Mouse (Mus musculus) megakaryocyte, adult 5-6 weeks (primary cell): ENCODE data around the gene Aunip. TPM values are rescaled to one million over a fixed set of nuclear protein-coding genes. Genes with fewer than 3 reads are reported as not detected.

Experiments used
- ATAC-seq: 2 replicates; pipeline ENCODE4 v1.8.0; 2016; ENCODE audit warnings: mild to moderate bottlenecking, inconsistent platforms; ENCODE audit not compliant: poor library complexity, severe bottlenecking
- total RNA-seq, 2 experiments: library from RNA; stranded (forward) in 1 of 2; stranded (reverse) in 1 of 2; fragments of 153-499, 151-499 nt in 1 of 2; fragments of 221-1000, 200-1000 nt in 1 of 2; gene quantifications; 2 replicates each; pipeline versions ENCODE4 v1.2.3 to v1.2.4; 2015 to 2017

The Aunip gene
- total RNA-seq, 2 experiments from 2014 or later, result 3.7 to 12.6 TPM

- peak; percentile 20 for ATAC-seq
These were observed 40.9 kb downstream of the Aunip start, which contains the start of gene Selenon for GRCm38 (mm10) chr4:134551494-134552316. TSS of gene Selenon (minus strand) at chr4:134552166.

GRCm38 (mm10) chr4:134553631-134554030, 42.8 kb downstream of the Aunip start:
- no peak for ATAC-seq

GRCm38 (mm10) chr4:134555956-134556580, 45.3 kb downstream of the Aunip start:
- ATAC-seq, result no peak

GRCm38 (mm10) chr4:134557626-134558249, 46.9 kb downstream of the Aunip start:
- ATAC-seq, result peak; percentile 66

- ATAC-seq, result peak; percentile 56
These were observed 47.8 kb downstream of the Aunip start for GRCm38 (mm10) chr4:134558570-134559113.

GRCm38 (mm10) chr4:134559154-134559553, 48.4 kb downstream of the Aunip start:
- 0 out of 2 replicates have a peak, but pooled peaks have one; percentile 19 for ATAC-seq

GRCm38 (mm10) chr4:134560699-134561098, 49.9 kb downstream of the Aunip start:
- no peak for ATAC-seq

- no peak for ATAC-seq
These were observed 51.2 kb downstream of the Aunip start for GRCm38 (mm10) chr4:134562014-134562413.

- no peak for ATAC-seq
These were observed 52.8 kb downstream of the Aunip start for GRCm38 (mm10) chr4:134563624-134564023.

- no peak for ATAC-seq
These were observed 53.3 kb downstream of the Aunip start for GRCm38 (mm10) chr4:134564093-134564492.

- no peak for ATAC-seq
These were observed 56.8 kb downstream of the Aunip start for GRCm38 (mm10) chr4:134567377-134568226.

- ATAC-seq, result no peak
These were observed 58.4 kb downstream of the Aunip start for GRCm38 (mm10) chr4:134569205-134569604.

- ATAC-seq, result no peak
These were observed 59.0 kb downstream of the Aunip start for GRCm38 (mm10) chr4:134569831-134570230.

GRCm38 (mm10) chr4:134570704-134571451, 60.1 kb downstream of the Aunip start:
- ATAC-seq, result no peak

- ATAC-seq, result no peak
These were observed 61.9 kb downstream of the Aunip start for GRCm38 (mm10) chr4:134572449-134573300.
